Mouse (Mus musculus): ENCODE results near the gene Fcgr2b.
"Not testable (repeated sequence)": the region's sequence is repeated elsewhere in the genome, so short reads cannot be mapped to it uniquely, and the experiment has no call there.

The Fcgr2b gene

DNA sequence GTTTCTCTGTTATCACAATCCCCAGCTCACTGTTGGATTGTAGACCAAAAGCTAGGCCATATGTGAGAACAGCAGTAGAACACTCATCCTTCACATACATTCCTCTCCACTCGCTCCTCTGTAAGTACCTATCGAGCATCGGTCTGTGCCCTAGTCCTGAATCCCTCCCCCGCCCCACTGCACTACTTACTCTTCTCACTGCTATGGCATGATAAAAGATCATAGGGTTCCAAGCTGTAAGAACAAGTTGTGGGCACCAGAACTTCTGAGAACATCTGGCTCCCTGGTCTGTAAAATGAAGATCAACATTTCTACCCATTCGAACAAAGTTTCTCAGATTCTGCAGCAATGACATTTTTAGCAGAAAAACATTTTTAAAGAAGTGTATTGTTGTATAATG is at the start of gene Fcgr2b:
TSS of gene Fcgr2b (minus strand) at position 101 of the 400 bp plus-strand sequence.
- DNase-seq, result no peak

DNA sequence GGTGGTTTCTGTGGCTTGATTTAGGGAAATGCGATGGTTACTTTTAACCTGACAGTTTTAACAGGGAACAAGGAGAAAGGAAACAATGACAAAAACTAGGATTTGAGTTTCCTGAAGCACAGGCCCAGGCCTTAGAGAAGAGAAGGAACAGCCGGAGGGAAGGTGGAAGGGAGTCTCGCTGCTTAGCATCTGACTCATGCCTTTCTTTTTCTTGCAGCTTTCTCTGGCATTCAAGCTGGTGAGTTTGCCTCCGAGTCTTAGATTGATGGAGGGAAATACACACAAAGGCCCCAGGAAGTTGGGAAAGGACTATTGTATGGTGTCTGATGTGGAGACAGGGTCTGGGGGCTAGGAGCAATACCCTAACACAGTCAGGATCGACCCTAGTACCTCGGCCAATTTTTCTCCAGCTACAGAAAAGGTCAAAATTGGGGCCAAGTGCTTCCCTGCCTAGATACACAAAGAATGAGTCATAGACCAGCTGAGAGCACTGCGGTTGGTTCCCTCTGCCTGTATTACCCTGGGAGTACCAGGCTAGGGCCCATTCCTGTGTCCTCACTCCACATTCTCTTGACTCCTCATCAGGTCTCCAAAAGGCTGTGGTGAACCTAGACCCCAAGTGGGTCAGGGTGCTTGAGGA is 43.1 kb upstream of the Fcgr2b start:
- DNase-seq, result no peak

DNA sequence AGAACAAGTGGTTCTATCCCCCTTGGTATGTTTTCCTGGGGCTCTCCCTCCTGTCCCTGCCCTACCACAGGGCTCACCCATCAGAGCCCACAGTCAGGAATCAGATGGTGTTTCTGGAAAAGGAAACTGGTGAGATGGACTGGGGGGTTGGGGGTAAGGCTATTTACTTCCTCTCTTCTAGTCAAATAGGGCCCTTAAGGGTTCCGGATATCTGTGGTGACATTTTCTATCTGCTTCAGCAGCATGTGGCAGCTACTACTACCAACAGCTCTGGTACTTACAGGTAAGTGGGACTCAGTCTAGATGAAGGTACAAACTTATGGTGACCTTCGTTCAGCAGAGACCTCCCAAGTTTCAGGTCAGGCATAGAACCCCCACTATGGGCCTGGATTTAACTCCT is 42.4 kb upstream of the Fcgr2b start, which contains the start of gene Fcgr4:
TSS of gene Fcgr4 (plus strand) at position 184 of the 400 bp plus-strand sequence.
- no peak for DNase-seq

DNA sequence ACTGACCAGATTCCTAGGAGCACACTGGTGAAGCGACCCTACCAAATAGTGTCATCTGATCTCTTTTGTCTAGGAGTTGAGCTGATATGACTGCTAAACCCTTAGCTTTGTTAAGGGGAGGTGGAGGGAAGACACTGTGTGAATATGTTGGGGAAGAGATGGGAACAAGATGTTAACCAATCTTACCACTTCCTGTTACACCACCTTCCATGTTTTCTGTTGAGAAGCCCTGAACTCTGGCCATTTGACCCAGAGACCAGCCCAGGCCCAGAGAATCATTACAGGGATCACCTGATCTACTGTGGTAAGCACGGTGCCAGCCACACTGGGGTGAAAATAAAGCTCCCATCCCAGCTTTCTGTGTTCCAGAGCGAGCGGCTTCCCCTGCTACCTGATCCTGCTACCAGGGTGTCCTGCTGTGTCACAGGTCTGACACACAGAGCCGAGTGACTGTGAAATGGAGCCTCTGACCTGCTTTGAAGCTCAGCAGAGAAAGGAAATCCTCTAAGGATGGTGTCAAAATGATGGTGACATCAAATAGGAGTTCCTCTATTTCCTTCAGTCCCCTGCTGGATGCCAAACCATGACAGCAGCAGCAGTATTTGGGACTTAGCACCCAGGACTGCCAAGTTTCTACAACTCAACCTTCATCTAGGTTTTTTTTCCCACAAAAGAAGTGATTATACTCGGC is 41.3 kb upstream of the Fcgr2b start:
- DNase-seq, result no peak

DNA sequence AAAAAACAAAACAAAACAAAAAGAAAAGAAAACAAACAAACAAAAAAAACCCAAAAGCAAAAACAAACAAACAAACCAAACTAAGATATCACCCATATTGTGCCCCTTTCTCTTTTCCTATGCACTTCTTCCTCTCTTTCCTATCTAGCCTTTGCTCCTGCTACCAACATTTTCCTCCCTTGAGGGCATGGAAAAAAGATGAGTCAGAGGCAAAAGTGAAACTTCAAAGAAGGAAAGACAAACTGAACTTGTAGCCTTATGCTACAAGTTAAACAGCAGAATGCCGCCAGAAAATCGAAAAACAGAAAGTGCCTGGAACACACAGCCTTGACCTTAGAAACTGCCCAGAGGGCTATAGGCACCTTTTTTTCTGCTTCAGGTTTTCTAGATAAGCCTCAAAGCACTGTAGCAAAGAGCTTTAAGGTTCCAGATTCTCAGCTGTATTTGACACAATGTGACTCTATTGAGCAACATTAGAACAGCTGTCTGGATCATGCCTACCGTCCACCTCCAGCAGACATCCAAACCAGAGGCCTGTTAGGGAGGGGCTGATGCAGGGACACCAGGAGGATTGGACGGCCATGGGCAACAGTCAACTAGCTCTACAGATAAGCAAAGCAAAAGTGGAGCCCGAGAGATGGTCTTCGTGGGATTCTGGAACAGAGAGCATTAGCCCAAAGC is 40.5 kb upstream of the Fcgr2b start:
- DNase-seq, result no peak

DNA sequence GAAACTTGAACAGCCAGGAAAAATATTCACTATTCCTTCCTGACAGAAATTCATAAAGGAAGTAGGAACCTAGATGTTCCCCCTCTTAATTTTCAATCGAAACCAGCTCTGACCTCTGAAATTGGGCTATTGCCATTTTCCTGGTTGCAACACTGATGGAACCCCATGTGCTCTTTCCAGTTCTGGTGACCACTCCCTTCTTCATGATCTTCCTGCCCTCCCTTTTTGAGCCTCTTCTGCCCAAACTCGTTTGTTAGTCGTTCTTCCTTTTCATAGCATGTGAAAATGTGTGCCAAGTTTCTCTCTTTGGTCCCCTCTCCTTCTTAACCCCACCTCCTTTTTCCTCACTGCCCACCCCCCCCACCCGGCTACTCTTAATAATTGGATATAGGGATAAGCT is 35.4 kb upstream of the Fcgr2b start:
- no peak for DNase-seq

DNA sequence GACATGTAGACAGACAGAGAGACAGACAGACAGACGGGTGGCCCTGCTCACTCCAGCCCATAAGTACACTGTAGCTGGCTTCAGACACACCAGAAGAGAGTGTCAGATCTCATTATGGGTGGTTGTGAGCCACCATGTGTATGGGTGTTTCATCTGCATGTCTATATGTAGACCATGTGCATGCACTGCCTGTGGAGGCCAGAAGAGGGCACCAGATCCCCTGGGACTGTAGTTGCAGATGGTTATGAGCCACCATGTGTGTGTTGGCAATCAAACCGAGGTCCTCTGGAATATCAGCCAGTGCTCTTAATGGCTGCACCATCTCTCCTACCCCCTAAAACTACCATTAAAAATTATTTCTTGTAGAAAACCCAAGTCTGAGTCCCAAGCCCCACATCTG is 30.6 kb upstream of the Fcgr2b start:
- peak; percentile 54 for DNase-seq

DNA sequence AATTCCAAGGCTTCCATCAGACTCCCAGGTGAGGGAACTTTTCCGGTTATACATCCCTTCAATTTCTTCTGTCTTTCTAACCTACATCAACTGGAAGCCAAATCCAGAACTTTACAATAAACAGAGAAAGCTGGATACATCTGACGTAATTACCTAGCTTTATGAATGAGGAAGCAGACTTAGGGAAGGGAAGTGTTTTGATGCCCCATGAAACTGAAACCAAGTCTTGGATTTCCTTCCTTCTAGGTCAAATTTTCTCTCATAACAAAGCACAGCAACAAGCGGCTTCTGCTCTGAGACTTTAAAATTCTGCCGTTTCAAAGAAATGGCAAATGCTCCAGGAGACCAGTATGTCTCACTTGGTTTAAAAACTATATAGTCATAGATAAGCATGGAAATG is 30.0 kb upstream of the Fcgr2b start:
- DNase-seq, result no peak

DNA sequence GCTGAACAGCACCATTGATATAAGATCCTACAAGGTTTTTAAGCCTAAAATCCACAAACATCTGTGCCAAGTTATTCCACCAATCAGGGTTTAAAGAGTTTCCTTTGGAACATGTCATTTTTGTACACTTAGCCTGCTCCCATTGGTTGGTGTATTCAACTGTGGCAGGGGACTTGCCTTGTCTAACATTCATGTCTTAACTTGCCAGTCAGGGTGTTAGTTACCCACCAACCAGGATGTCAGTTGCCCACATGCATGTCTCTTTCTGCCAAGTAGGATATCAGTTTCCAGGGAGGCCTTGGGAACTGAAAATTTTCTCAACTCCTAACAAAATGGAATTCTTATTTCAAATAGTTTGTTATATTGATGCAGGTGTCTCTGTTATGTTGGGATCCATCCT is 29.2 kb upstream of the Fcgr2b start:
- DNase-seq, result no peak

DNA sequence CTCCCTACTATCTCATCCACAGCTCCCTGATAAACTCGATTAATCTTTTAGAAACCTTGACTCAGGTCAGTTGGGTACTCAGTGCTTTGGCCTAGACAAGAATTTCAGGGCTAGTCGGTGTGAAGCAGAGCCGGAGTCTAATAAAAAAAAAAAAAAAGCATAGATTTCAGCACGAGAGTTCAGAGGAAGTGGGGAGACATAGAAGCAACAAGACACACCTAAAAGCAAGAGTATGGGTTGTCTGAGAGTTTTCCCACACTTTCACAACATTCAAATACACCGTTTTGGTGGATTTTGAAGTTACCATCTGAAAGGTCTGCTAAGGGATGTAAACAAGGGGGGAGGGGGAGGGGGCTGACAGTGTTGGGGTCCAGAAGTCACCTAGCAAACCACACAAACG is 28.7 kb upstream of the Fcgr2b start:
- DNase-seq, result no peak

DNA sequence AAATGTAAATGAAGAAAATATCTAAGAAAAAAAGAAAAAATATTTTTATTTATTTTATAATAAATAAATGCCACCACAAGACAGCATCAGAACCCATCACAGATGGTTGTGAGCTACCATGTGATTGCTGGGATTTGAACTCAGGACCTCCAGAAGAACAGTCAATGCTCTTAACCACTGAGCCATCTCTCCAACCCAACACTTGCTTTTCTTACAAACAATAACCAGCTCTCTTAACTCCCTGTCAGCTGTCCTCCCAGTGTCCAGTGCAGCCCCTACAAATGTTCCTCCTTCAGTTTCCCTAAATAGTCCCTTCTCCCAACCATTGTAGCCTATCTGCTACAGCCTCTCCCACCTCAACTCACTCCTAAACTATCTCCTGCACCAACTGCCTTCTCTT is 23.5 kb upstream of the Fcgr2b start:
- no peak for DNase-seq

DNA sequence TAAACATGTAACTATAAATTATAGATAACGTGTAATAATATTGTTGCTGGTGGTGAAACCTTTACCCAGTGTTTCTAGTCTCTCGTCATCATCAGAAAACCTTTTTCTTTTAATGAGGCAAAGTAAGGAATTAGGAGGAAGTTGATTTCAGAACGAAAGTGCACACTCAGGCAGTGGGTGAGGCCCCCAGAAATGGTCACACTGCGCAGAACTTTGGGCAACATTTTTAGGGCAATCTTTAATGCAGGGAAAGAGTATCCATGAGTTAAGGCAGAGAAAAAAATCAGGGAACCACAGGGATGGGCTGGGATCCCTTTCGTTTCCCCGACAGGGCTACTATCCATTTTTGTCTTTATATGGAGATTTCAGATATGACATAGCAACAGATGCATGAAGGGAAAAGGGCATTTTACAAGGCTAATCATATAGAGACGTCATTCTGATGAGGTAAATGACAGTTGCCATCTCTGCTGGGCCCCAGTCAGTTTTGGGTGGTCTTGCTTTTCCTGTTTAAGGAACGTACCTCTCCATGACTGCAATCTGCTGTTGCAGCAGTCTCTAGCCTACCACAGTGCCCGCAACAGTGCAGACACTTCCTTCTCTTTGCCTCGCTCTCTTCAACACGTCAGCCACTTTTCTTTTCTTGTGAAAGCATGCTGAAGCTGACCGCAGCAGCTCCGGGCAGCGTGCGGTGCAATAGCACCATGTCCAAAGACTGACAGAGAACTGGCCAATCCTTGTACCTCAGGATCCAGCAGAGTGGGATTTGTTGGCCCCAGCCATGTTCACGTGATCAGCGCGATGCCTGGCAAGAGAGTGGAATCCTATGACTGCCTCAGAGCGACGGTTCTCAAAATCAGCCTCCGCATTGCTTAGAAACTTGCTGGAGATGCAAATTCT is 21.7 kb upstream of the Fcgr2b start:
- peak; percentile 44 for DNase-seq

DNA sequence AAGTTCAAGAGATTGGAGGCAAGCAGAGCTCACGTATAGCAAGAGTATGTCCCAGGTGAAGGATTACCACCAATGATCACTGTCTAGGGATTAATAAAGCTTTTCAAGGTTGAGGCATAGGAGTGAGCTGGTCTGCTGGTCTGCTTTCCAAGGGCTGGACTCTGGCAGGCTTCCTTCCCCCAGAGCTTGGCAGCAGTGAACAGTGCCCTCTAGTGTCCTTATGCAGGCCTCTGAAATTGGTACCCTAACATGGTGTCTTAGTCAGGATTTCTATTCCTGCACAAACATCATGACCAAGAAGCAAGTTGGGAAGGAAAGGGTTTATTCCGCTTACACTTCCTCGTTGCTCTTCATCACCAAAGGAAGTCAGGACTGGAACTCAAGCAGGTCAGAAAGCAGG is 20.4 kb upstream of the Fcgr2b start:
- DNase-seq, result peak; percentile 68

DNA sequence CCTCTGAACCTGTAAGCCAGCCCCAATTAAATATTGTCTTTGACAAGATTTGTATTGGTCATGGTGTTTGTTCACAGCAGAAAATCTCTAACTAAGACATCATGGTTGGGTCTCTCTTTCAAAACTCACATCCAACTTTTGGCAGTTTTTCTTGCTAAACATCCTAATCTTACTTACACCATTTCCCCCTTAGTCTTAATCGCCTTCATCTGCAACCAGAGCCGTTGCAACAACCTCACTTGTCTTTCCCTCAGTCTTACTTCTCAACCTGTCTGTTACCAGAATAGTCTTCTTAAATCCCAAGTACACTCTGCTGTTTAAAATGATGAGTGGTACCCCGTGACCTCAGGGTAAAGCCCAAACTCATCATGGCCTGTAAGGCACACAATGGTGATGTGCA is 19.7 kb upstream of the Fcgr2b start:
- no peak for DNase-seq

DNA sequence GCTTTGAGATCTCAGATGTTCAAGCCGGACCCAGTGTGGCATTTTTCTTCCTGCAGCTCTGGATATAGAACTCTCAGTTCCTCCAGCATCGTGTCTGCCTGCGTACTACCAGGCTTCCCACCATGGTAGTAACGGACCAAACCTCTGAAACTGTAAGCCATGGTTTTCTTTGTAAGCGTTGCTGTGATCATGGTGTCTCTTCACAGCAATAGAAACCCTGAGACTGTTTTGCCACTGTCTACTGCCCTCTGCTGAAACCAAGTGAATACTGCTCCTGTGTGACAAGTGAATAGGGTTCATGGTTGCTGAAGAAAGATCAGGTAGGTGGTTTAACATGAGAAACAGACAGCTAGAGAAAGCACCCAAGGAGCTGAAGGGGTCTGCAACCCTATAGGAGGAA is 16.2 kb upstream of the Fcgr2b start:
- peak; percentile 35 for DNase-seq

DNA sequence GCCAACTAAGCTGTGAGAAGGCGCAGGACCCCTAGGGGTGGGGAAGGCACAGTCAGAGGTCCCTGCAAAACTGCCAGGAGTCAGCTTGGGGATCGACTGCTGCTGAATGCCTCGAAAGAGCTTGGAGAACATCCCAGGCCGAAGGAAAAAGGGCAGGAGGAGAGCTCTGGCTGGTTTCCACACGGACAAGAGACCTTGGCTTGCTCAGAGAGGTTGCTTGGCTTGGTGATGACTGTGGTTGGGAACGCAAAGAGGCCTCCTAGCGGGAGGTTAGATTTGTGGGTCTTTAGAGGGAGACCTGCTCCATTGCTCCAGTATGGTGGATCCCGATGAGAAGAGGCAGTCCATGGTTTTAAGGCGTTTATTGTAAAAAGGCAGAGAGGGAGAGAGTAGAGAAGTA is 13.3 kb upstream of the Fcgr2b start:
- DNase-seq, result no peak

DNA sequence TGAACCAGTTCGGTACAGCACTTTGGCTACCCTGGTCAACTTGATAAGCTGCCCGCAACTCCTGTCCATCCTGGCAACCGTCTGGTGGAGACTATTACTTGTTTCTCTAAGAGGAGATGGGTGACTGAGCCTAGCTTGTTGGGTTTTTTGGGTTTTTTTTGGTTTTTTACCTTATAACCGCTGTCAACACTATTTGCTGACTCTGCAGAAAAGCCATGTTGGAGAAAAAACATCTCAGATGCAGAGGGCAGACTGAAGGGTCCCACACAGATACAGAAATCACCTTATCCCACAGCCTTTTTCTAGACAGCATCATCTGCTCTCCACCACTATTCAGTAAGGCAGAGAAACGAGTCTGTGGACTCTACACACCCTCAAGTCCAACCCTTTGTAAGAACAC is 9.5 kb upstream of the Fcgr2b start:
- no peak for DNase-seq

DNA sequence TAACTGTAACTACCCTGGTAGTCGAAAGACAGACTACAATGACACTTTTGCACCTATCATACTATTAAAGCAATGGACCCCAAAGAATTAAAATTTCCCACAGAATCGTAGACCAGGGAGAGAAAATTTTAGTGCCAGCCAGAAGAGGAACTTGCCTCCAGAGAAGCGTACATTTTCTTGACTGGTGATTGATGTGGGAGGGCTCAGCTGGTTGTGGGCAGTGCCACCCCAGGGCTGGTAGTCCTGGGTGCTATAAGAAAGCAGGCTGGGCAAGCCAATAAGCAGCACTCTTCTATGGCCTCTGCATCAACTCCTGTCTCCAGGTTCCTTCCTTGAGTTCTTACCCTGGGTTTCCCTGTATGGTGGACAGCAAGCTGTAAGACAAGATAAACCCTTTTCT is 8.7 kb upstream of the Fcgr2b start:
- DNase-seq, result no peak

DNA sequence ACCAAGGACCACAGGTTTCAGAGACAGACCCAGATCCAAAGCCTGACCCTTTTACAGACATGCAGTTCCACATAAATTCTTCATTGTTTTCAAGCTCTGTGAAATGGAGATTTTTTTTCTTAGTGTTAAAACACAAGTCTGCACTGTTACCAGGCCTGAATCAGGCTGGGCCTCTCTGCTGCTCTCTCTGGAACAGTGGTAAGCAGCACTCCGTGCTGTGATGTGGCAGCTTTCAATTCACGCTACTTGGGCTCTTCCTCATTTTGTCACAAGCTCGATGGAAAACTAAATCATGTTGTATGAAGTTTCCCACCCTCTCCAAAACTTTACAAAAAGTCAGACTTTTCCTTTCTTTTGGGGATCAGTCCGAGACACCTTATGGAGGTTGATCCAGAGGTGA is 6.7 kb upstream of the Fcgr2b start:
- DNase-seq, result no peak

DNA sequence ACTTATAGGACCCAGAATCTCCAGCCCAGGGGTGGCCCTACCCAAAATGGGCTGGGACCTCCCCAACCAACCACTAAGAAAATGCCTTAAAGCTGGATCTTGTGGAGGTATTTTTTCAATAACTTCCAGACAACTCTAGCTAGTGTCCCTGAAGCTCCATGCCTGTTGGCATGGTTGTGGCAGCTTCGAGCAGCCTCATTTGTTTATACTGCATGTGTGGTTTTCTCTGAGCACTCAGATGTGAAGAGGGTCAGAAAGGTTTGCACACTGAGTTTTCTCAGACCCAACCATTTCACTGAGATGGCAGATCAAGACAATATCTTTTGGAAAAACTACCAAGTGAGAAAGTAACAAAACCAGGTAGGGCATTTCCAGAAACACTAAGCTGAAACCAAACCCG is 6.0 kb upstream of the Fcgr2b start:
- DNase-seq, result no peak

DNA sequence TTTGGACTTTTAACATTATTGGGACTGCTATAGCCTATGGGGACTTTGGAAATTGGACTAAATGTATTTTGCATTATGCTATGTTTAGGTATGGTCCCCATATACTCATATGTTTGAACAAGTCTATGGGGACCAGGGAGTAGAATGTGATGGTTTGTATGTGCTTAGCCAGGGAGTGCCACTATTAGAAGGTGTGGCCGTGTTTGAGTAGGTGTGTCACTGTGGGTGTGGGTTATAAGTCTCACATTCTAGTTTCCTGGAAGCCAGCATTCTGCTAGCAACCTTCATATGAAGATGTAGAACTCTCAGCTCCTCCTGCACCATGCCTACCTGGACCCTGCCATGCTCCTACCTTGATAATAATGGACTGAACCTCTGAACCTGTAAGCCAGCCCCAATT is 5.3 kb upstream of the Fcgr2b start:
- DNase-seq, result not testable (repeated sequence)

DNA sequence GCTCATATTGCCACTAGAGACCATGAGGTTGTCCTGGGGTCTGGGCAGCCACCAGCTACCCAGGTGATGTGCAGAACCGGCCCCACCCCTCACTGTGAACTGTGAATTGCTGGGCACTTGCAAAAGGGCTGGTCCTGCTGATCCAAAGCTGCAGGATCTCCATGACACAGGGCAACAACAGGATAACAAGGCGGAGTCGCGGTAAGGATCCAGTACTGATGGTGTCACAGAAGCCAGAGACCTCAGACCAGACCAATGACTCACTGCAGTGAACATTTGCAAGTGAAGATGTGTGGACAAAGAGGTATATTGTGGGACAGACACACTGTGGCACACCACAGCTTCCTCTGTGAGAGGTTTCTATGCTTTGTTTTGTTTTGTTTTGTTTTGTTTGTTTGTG is 2.3 kb upstream of the Fcgr2b start:
- no peak for DNase-seq

DNA sequence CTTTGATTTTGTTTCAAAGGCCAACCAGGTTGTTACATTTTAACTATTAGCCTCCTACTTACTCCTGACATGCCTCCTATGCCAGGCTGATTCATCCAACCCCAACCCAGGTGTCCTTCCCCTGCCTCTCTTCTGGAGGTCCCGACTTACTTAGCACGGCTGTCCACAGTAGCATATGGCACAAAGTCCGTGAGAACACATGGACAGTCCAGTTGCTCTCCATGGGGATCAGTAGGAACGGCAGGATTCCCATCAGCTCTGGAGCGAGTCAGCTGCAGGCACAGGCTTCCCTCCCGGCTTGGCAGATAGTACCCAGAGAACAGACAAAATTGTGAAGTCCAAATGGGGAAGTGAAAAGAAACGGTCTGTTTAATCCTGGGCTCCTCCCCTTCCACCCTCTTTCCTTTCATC is 591 bp downstream of the Fcgr2b start:
- no peak for DNase-seq
